Mouse (Mus musculus) adrenal gland, adult 2 months (tissue): ENCODE measurements around the gene Wipi2. TPM values are rescaled to one million over a fixed set of nuclear protein-coding genes. Genes with fewer than 3 reads are reported as not detected.

Source experiments
- polyA plus RNA-seq: library from polyadenylated mRNA; depleted of rRNA; stranded (reverse); fragments of >200 nt; gene quantifications from 2 replicates; pipeline ENCODE4 v1.2.3, GENCODE M21; 2012; rRNA removed
- total RNA-seq, 2 experiments: library from RNA; stranded (reverse); gene quantifications; 2 replicates each; pipeline ENCODE4 v1.2.3; 2021

The Wipi2 gene
- total and polyA plus RNA-seq, 3 experiments: 58.0 to 108 (median 90.9) TPM

Other genes starting within 250 kb of the Wipi2 start
- 10 to 100 TPM; 19.7 to 24.6 TPM for gene Foxk1, start 226.2 kb upstream of the Wipi2 start, total RNA-seq
- 17.2 and 18.2 TPM in 2 replicates for gene Foxk1, start 226.2 kb upstream of the Wipi2 start, polyA plus RNA-seq
- gene Ap5z1, start 163.8 kb upstream of the Wipi2 start, total RNA-seq: 10 to 100 TPM; 18.5 to 22.7 TPM
- 75.8 and 77.7 TPM in 2 replicates for gene Ap5z1, start 163.8 kb upstream of the Wipi2 start, polyA plus RNA-seq
- under 1 TPM; 0.09 to 0.21 TPM for gene Papolb, start 97.6 kb upstream of the Wipi2 start, total RNA-seq
- gene Papolb, start 97.6 kb upstream of the Wipi2 start, polyA plus RNA-seq: 0.03 TPM in 1 of 2 replicates, not detected in the other
- gene Radil, start 76.6 kb upstream of the Wipi2 start, total RNA-seq: 1 to 10 TPM; 3.5 to 9.3 TPM
- gene Radil, start 76.6 kb upstream of the Wipi2 start, polyA plus RNA-seq: 4.9 and 8.3 TPM in 2 replicates
- gene Mmd2, start 18.9 kb upstream of the Wipi2 start, total RNA-seq: 10 to 100 TPM; 35.9 to 53.9 TPM
- 32.0 and 51.8 TPM in 2 replicates for gene Mmd2, start 18.9 kb upstream of the Wipi2 start, polyA plus RNA-seq
- gene Slc29a4, start 64.8 kb downstream of the Wipi2 start, total RNA-seq: 10 to 100 TPM; 20.9 to 32.0 TPM
- gene Slc29a4, start 64.8 kb downstream of the Wipi2 start, polyA plus RNA-seq: 48.8 and 69.9 TPM in 2 replicates
- 10 to 100 TPM; 58.6 to 72.1 TPM for gene Tnrc18, start 190.0 kb downstream of the Wipi2 start, total RNA-seq
- 91.5 and 110 TPM in 2 replicates for gene Tnrc18, start 190.0 kb downstream of the Wipi2 start, polyA plus RNA-seq